Mouse (Mus musculus) intestine, postnatal 0 days (tissue): ENCODE measurements around the gene Pdia4. TPM values are rescaled to one million over a fixed set of nuclear protein-coding genes. Genes with fewer than 3 reads are reported as not detected.

Source experiments
- ATAC-seq: fragments of 200-750 bp; cut with Nextera tagmentation; 2 replicates; pipeline ENCODE4 v1.8.0; 2017; ENCODE audit warnings: mild to moderate bottlenecking, moderate TSS enrichment, moderate library complexity
- H3K27ac ChIP-seq: fragments of 300-500 bp; sonication (generic); 2 replicates; pipeline ENCODE4 v1.5.1; 2014; ENCODE audit warnings: mild to moderate bottlenecking, low read depth, low read length, moderate library complexity
- H3K27me3 ChIP-seq: fragments of 300-500 bp; sonication (generic); replicated peaks from 2 replicates; pipeline ENCODE4 v1.6.1; 2014; ENCODE audit warnings: low read length, mixed read lengths; ENCODE audit not compliant: control insufficient read depth, insufficient read depth
- H3K36me3 ChIP-seq: fragments of 300-500 bp; sonication (generic); 2 replicates; pipeline ENCODE4 v1.6.1; 2014; ENCODE audit warnings: mild to moderate bottlenecking, moderate library complexity; ENCODE audit not compliant: control insufficient read depth, insufficient read depth
- H3K4me1 ChIP-seq: fragments of 300-500 bp; sonication (generic); replicated peaks from 2 replicates; pipeline ENCODE4 v1.6.1; 2014; ENCODE audit warnings: antibody characterized with exemption, low read length, mixed read lengths; ENCODE audit not compliant: control insufficient read depth, insufficient read depth
- H3K4me2 ChIP-seq: fragments of 300-500 bp; sonication (generic); replicated peaks from 2 replicates; pipeline ENCODE4 v1.6.1; 2014; ENCODE audit warnings: low read depth, mild to moderate bottlenecking, moderate library complexity
- H3K4me3 ChIP-seq: fragments of 300-500 bp; sonication (generic); 2 replicates; pipeline ENCODE4 v1.5.1; 2014; ENCODE audit warnings: low read depth, low read length
- H3K9ac ChIP-seq: fragments of 300-500 bp; sonication (generic); 2 replicates; pipeline ENCODE4 v1.6.1; 2014; ENCODE audit warnings: mild to moderate bottlenecking, low read depth, low read length
- H3K9me3 ChIP-seq: fragments of 300-500 bp; sonication (generic); 2 replicates; pipeline ENCODE4 v1.6.1; 2016; ENCODE audit warnings: mixed run types; ENCODE audit not compliant: control insufficient read depth
- CTCF ChIP-seq: sonication (generic); IDR thresholded peaks from 2 replicates; pipeline ENCODE4 v1.5.1; 2016; ENCODE audit warnings: low read depth, mild to moderate bottlenecking, control low read depth, antibody characterized with exemption, moderate library complexity
- WGBS: fragments of 180-500 bp; shearing (Covaris S2); extraction: QIAGEN DNeasy Blood & Tissue Kit; methylation state at CpG from one replicate; pipeline ENCODE4 v1.1.7; 2014; 5-methylcytosine and 5-hydroxymethylcytosine counted together
- polyA plus RNA-seq: library from polyadenylated mRNA; unstranded; fragments of >200 nt; fragmentation: Nextera tagmentation; extraction: Ambion mirVana; gene quantifications from 2 replicates; pipeline ENCODE4 v1.2.1, GENCODE M21; 2015

The Pdia4 gene
- polyA plus RNA-seq, 1 experiment from 2014 or later = 95.9 TPM

DNA sequence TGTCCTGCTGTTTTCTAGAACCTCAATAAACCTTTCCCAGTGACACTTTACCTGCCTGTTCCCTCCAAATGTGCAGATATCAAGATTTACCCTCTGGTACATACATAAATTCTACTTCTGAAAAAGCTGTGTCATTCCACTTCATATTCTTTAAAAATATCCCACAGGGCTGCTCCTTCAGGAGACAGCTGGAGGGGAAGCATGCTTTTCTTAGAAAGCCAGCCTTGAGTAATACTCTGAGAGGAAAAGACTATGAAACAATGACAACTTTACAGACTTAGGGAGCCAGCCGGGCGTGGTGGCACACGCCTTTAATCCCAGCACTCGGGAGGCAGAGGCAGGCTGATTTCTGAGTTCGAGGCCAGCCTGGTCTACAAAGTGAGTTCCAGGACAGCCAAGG lies 4.7 kb downstream of the Pdia4 start:
- no peak for ATAC-seq
- Histone ChIP-seq H3K9ac (no peak overlapping the region), H3K4me2 (no peak overlapping the region), H3K27ac (no peak overlapping the region), H3K4me3 (no peak overlapping the region), H3K9me3 (no peaks in the 10 kb centered on the region), H3K4me1 (0 out of 2 replicates have a peak, but pooled peaks cover 3% of the 10 kb centered on the region), H3K36me3 (peaks cover 32% of the 10 kb centered on the region), H3K27me3 (no peaks in the 10 kb centered on the region)
- 85% methylated on average over 5 of the region's 5 CpGs for WGBS
- TF ChIP-seq CTCF = no peak

DNA sequence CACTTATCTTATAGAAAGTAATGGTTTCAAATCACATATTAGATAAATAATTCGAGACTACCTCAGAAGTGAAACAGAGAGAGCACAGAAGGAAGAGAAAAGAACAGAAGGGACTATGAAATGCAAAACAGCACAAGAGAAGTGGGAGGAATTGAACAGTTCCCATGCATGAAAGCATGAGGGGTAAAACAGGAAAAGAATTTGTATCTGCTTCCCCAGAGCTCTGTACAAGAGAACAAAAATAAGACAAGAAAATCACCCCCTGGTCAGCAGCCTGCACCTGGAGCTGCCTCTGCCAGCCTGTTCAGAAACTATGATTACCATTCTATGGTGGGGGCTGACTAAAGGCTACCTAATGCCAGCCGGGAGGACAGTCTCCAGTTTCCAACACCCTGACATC lies 5.8 kb downstream of the Pdia4 start:
- no peak for TF ChIP-seq CTCF
- Histone ChIP-seq H3K4me1 (0 out of 2 replicates have a peak, but pooled peaks cover 3% of the 10 kb centered on the region), H3K27ac (no peak overlapping the region), H3K4me2 (no peak overlapping the region), H3K9ac (no peak overlapping the region), H3K36me3 (peaks cover 43% of the 10 kb centered on the region), H3K4me3 (no peak overlapping the region), H3K27me3 (no peaks in the 10 kb centered on the region), H3K9me3 (no peaks in the 10 kb centered on the region)
- 87% methylated on average over 2 of the region's 2 CpGs for WGBS
- ATAC-seq = no peak

DNA sequence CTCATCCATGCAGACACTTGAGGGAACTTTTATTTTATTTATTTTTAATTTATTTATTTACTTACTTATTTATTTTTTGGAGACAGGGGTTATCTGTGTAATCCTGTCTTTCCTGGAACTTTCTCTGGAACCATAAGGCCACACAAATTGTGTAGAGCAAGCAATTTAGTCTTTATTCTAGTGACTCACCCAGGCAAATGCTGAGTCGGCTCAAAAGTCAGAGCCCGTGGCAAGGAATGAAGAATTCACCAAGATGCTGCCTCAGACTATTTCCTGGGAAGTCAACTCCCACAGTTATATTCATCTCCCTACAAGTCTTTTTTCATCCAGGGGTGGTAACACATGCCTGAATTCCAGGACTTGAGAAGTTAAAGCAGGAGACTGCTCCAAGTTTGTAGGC lies 7.7 kb downstream of the Pdia4 start:
- Histone ChIP-seq H3K27me3 (no peaks in the 10 kb centered on the region), H3K4me3 (no peak overlapping the region), H3K9me3 (no peaks in the 10 kb centered on the region), H3K36me3 (peaks cover 59% of the 10 kb centered on the region), H3K9ac (no peak overlapping the region), H3K27ac (no peak overlapping the region), H3K4me1 (no peaks in the 10 kb centered on the region), H3K4me2 (no peak overlapping the region)
- ATAC-seq = no peak
- no peak for TF ChIP-seq CTCF
- WGBS = 57% methylated on average over 2 of the region's 2 CpGs

DNA sequence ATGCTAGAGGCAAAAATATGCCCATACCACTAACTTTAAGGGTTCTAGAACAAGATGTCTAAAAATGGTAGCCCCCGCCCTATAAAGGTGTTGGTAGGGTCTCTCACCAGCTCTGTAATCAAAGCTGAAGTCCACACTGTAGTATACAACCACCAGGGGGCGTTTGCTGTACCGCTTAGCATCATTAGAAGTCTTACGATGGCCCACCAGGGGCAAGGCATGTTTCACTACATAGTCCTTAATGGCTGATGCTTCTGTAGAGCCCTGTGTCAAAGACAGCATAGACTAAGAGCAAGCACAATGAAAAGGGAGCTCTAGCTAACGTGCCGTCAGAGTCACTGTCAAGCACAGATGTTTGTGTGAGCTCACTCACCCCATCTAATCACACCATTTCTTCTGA lies 14.2 kb downstream of the Pdia4 start:
- Histone ChIP-seq H3K9me3 (no peaks in the 10 kb centered on the region), H3K27me3 (no peaks in the 10 kb centered on the region), H3K36me3 (peaks cover 86% of the 10 kb centered on the region), H3K4me3 (no peak overlapping the region), H3K4me2 (no peak overlapping the region), H3K27ac (no peak overlapping the region), H3K9ac (no peak overlapping the region), H3K4me1 (no peaks in the 10 kb centered on the region)
- WGBS = 58% methylated on average over 6 of the region's 6 CpGs
- no peak for ATAC-seq
- peak; percentile 90 for TF ChIP-seq CTCF

DNA sequence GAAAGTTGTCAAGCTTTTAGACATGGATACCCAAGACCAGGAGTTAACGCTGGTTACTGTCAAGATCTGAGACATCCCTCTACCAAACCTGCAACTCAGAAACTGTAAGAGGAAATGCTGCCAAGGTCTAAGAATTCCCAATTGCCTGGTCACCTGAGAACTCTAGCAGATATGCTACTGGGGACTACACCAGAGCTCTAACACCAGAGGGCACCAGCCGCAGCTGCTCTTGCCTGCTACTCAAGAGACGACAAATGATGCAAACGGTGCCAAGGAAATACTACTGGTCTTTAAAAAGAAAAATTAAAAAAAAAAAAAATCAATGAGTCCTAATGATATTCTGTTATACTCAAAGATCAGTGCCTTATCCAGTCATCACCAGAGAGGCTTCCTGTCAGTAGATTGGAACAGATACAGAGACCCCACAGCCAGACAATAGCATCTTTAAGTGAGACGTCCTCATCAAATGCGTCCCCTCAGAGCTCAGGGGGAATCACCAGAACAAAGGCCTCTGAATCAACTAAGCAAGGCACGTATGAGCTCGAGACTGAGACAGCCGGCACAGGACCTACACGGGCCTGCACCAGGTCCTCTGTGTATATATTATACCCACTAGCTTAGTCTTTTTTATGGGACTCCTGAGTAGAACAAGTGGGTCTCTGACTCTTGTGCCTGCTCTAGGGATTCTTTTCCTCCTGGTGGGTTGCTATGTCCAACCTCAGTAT lies 19.0 kb downstream of the Pdia4 start:
- H3K36me3 ChIP-seq = peaks cover 41% of the 10 kb centered on the region
- H3K27me3 ChIP-seq = no peaks in the 10 kb centered on the region
- H3K9me3 ChIP-seq = no peaks in the 10 kb centered on the region
- no peak overlapping the region for H3K9ac ChIP-seq
- H3K4me2 ChIP-seq = no peak overlapping the region
- no peak for ATAC-seq
- 69% methylated on average over 10 of the region's 10 CpGs for WGBS
- peak; percentile 72 for TF ChIP-seq CTCF
- H3K4me3 ChIP-seq = no peak overlapping the region
- peaks cover 3% of the 10 kb centered on the region; the same call in 1 of the 2 replicates for H3K4me1 ChIP-seq
- no peak overlapping the region for H3K27ac ChIP-seq

DNA sequence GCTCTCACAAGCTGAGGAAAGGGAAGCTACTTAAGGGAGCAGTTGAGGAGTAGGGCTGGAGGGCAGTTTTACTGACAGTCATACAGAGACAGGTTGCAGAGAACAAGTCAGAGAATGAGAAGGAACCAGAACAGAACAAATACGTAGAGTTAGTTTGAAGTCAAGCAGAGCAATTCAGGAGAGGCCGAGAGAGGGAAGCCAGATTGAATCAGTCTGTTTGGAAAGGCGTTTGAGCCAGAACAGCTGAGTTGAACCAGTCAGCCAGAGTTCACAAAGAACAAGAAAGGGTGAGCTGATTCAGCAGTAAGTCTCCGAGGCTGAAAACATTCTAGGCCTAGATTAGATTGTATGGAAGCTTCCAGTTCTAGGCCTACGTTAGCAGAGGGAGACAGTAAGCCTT lies 19.9 kb downstream of the Pdia4 start:
- no peaks in the 10 kb centered on the region for H3K9me3 ChIP-seq
- no peak overlapping the region for H3K9ac ChIP-seq
- WGBS = 34% methylated on average over 5 of the region's 5 CpGs
- H3K4me1 ChIP-seq = peaks cover 7% of the 10 kb centered on the region; the same call in 1 of the 2 replicates
- no peaks in the 10 kb centered on the region for H3K27me3 ChIP-seq
- TF ChIP-seq CTCF = no peak
- no peak for ATAC-seq
- peaks cover 33% of the 10 kb centered on the region for H3K36me3 ChIP-seq
- no peak overlapping the region for H3K27ac ChIP-seq
- no peak overlapping the region for H3K4me2 ChIP-seq
- no peak overlapping the region for H3K4me3 ChIP-seq
